Mouse (Mus musculus) embryonic fibroblast, embryonic 13.5 days (primary cell): ENCODE data around the gene Hist1h4n.
"Not testable (repeated sequence)": the region's sequence is repeated elsewhere in the genome, so short reads cannot be mapped to it uniquely, and the experiment has no call there.

Experiments used
- CTCF ChIP-seq: IDR thresholded peaks from 2 replicates; pipeline ENCODE4 v1.5.1; 2011; ENCODE audit warnings: mild to moderate bottlenecking, control low read depth, low read length, moderate library complexity, borderline replicate concordance; ENCODE audit not compliant: insufficient read depth
- POLR2A ChIP-seq: IDR thresholded peaks from 2 replicates; pipeline ENCODE4 v1.6.1; 2011; ENCODE audit warnings: low read depth, mild to moderate bottlenecking, control low read depth, low read length, moderate library complexity

DNA sequence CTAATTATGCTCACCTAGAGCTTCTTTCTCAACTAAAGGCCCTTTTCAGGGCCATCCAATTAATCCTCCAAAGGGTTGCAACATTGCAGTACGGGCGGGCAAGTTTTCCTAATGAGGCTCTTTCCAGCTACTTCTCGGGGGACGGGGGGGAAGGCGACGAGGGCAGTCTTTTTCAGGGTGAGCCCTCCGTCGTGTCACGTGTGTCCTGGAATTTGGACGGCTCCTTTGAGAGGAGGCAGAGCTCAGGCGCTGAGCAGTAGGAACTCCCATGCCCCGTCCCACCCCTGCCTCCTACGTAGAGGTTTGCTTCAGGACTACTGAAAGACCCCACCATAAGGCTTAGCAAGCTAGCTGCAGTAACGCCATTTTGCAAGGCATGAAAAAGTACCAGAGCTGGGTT is 19.9 kb downstream of the Hist1h4n start:
- TF ChIP-seq CTCF = not testable (repeated sequence)
- TF ChIP-seq POLR2A = peak; percentile 49
